Mouse (Mus musculus): Measurements from ENCODE around the gene Iqgap3.

The Iqgap3 gene

GRCm38 (mm10) chr3:88090616-88091015, 8.8 kb downstream of the Iqgap3 start:
- in situ Hi-C loops (cut with MboI, MseI): loop anchor here (5.0 kb wide), 3 partner anchors 37 to 82 kb away; no protein-coding TSS in a partner anchor

- in situ Hi-C loops (cut with MboI, MseI): loop anchor here (5.0 kb wide), 3 partner anchors 33 to 78 kb away; no protein-coding TSS in a partner anchor
Measured at GRCm38 (mm10) chr3:88094126-88094525, 12.4 kb downstream of the Iqgap3 start.

- in situ Hi-C loops (cut with MboI, MseI): no loop called here
Measured at GRCm38 (mm10) chr3:88097666-88098065, 15.9 kb downstream of the Iqgap3 start.

- in situ Hi-C loops (cut with MboI, MseI): no loop called here
Measured at GRCm38 (mm10) chr3:88100251-88100650, 18.5 kb downstream of the Iqgap3 start.

GRCm38 (mm10) chr3:88101736-88102135, 20.0 kb downstream of the Iqgap3 start:
- in situ Hi-C loops (cut with MboI, MseI): no loop called here

GRCm38 (mm10) chr3:88102196-88102595, 20.4 kb downstream of the Iqgap3 start:
- in situ Hi-C loops (cut with MboI, MseI): no loop called here

- in situ Hi-C loops (cut with MboI, MseI): no loop called here
Measured at GRCm38 (mm10) chr3:88102611-88103010, 20.8 kb downstream of the Iqgap3 start.

GRCm38 (mm10) chr3:88106126-88106525, 24.4 kb downstream of the Iqgap3 start:
- in situ Hi-C loops (cut with MboI, MseI): no loop called here

- in situ Hi-C loops (cut with MboI, MseI): no loop called here
Measured at GRCm38 (mm10) chr3:88109126-88109525, 27.4 kb downstream of the Iqgap3 start.

- in situ Hi-C loops (cut with MboI, MseI): no loop called here
Measured at GRCm38 (mm10) chr3:88114396-88114795, 32.6 kb downstream of the Iqgap3 start.

GRCm38 (mm10) chr3:88120117-88120651, 38.4 kb downstream of the Iqgap3 start:
- in situ Hi-C loops (cut with MboI, MseI): no loop called here

- in situ Hi-C loops (cut with MboI, MseI): no loop called here
Measured at GRCm38 (mm10) chr3:88121164-88122131, 39.7 kb downstream of the Iqgap3 start.

- in situ Hi-C loops (cut with MboI, MseI): loop anchor here in 1 of 2 experiments (5.0 kb wide), 1 partner anchor 33 kb away; no protein-coding TSS in a partner anchor
Measured at GRCm38 (mm10) chr3:88125195-88125594, 43.4 kb downstream of the Iqgap3 start.

- in situ Hi-C loops (cut with MboI, MseI): loop anchor here in 1 of 2 experiments (5.0 kb wide), 1 partner anchor 34 kb away; no protein-coding TSS in a partner anchor
Measured at GRCm38 (mm10) chr3:88126181-88126580, 44.4 kb downstream of the Iqgap3 start.

GRCm38 (mm10) chr3:88127636-88128035, 45.9 kb downstream of the Iqgap3 start:
- in situ Hi-C loops (cut with MboI, MseI): loop anchor here in 1 of 2 experiments (5.0 kb wide), 1 partner anchor 35 kb away; no protein-coding TSS in a partner anchor

GRCm38 (mm10) chr3:88128056-88128455, 46.3 kb downstream of the Iqgap3 start:
- in situ Hi-C loops (cut with MboI, MseI): loop anchor here in 1 of 2 experiments (5.0 kb wide), 1 partner anchor 36 kb away; no protein-coding TSS in a partner anchor

- in situ Hi-C loops (cut with MboI, MseI): loop anchor here in 1 of 2 experiments (5.0 kb wide), 1 partner anchor 37 kb away; no protein-coding TSS in a partner anchor
Measured at GRCm38 (mm10) chr3:88129006-88129405, 47.2 kb downstream of the Iqgap3 start.

- in situ Hi-C loops (cut with MboI, MseI): no loop called here
Measured at GRCm38 (mm10) chr3:88131071-88131470, 49.3 kb downstream of the Iqgap3 start.

- in situ Hi-C loops (cut with MboI, MseI): no loop called here
Measured at GRCm38 (mm10) chr3:88132492-88132891, 50.7 kb downstream of the Iqgap3 start.

GRCm38 (mm10) chr3:88133187-88133771, 51.5 kb downstream of the Iqgap3 start:
- in situ Hi-C loops (cut with MboI, MseI): no loop called here

- in situ Hi-C loops (cut with MboI, MseI): no loop called here
Measured at GRCm38 (mm10) chr3:88136346-88136745, 54.6 kb downstream of the Iqgap3 start.
